Mouse (Mus musculus) right cerebral cortex, postnatal 14 days (tissue): ENCODE measurements around the gene Sat2.

ENCODE experiments used
- DNase-seq: peaks from one replicate; pipeline ENCODE4 v3.0.0; 2022

Sat2 gene

GRCm38 (mm10) chr11:69635471-69635870, 13.6 kb downstream of the Sat2 start:
- no peak for DNase-seq

GRCm38 (mm10) chr11:69645860-69646259, 24.0 kb downstream of the Sat2 start:
- DNase-seq = no peak

GRCm38 (mm10) chr11:69653399-69653798, 31.6 kb downstream of the Sat2 start:
- no peak for DNase-seq

GRCm38 (mm10) chr11:69654760-69655159, 32.9 kb downstream of the Sat2 start:
- DNase-seq = no peak

- DNase-seq = peak; percentile 79
These were observed 33.6 kb downstream of the Sat2 start, which contains the start of gene Sox15 for GRCm38 (mm10) chr11:69655264-69656064. Gene Sox15 (plus strand): TSS chr11:69655314.

GRCm38 (mm10) chr11:69656065-69656455, 34.2 kb downstream of the Sat2 start:
- DNase-seq = no peak

GRCm38 (mm10) chr11:69656617-69657461, 35.0 kb downstream of the Sat2 start:
- no peak for DNase-seq

- no peak for DNase-seq
These were observed 35.6 kb downstream of the Sat2 start for GRCm38 (mm10) chr11:69657462-69657881.

GRCm38 (mm10) chr11:69661221-69661881, 39.5 kb downstream of the Sat2 start:
- no peak for DNase-seq

GRCm38 (mm10) chr11:69662213-69662966, 40.6 kb downstream of the Sat2 start, which contains the start of gene Mpdu1:
Gene Mpdu1 (minus strand): TSS chr11:69662642.
- peak; percentile 92 for DNase-seq

GRCm38 (mm10) chr11:69662967-69663671, 41.3 kb downstream of the Sat2 start:
- DNase-seq = no peak

GRCm38 (mm10) chr11:69663795-69664194, 42.0 kb downstream of the Sat2 start:
- no peak for DNase-seq

- no peak for DNase-seq
These were observed 43.0 kb downstream of the Sat2 start for GRCm38 (mm10) chr11:69664841-69665240.

- no peak for DNase-seq
These were observed 43.7 kb downstream of the Sat2 start for GRCm38 (mm10) chr11:69665457-69665960.

- peak; percentile 58 for DNase-seq
These were observed 44.3 kb downstream of the Sat2 start, which contains the start of gene Cd68 for GRCm38 (mm10) chr11:69665961-69666664. Gene Cd68 (minus strand): TSS chr11:69666153.

- DNase-seq = no peak
These were observed 44.8 kb downstream of the Sat2 start for GRCm38 (mm10) chr11:69666665-69667005.

- peak; percentile 93 for DNase-seq
These were observed 49.2 kb downstream of the Sat2 start for GRCm38 (mm10) chr11:69670786-69671725.

GRCm38 (mm10) chr11:69671726-69672124, 49.9 kb downstream of the Sat2 start:
- DNase-seq = no peak

GRCm38 (mm10) chr11:69672211-69672706, 50.4 kb downstream of the Sat2 start, which contains the start of gene Eif4a1:
Gene Eif4a1 (minus strand): TSS chr11:69672423.
- peak; percentile 99 for DNase-seq
